Mouse (Mus musculus) gonadal fat pad, adult 2 months (tissue): Measurements from ENCODE around the gene Rbl1. TPM values are rescaled to one million over a fixed set of nuclear protein-coding genes. Genes with fewer than 3 reads are reported as not detected.

ENCODE experiments used
- DNase-seq: peaks from one replicate; pipeline ENCODE4 v3.0.0-alpha.2; 2012; ENCODE audit warnings: low read depth
- polyA plus RNA-seq: library from polyadenylated mRNA; depleted of rRNA; stranded (reverse); fragments of >200 nt; gene quantifications from 2 replicates; pipeline ENCODE4 v1.2.3, GENCODE M21; 2012

The Rbl1 gene
- polyA plus RNA-seq, 1 experiment, result 4.0 TPM

GRCm38 (mm10) chr2:157133769-157134478 is 70.4 kb downstream of the Rbl1 start:
- no peak for DNase-seq

- no peak for DNase-seq
Observed at GRCm38 (mm10) chr2:157132686-157133540, 71.4 kb downstream of the Rbl1 start.

GRCm38 (mm10) chr2:157132086-157132485 is 72.2 kb downstream of the Rbl1 start:
- DNase-seq, result no peak

GRCm38 (mm10) chr2:157130813-157131514 is 73.4 kb downstream of the Rbl1 start:
- no peak for DNase-seq

- no peak for DNase-seq
Observed at GRCm38 (mm10) chr2:157129601-157130164, 74.7 kb downstream of the Rbl1 start.

- DNase-seq, result no peak
Observed at GRCm38 (mm10) chr2:157129096-157129495, 75.2 kb downstream of the Rbl1 start.

- no peak for DNase-seq
Observed at GRCm38 (mm10) chr2:157128072-157128471, 76.3 kb downstream of the Rbl1 start.

GRCm38 (mm10) chr2:157127370-157127769 is 77.0 kb downstream of the Rbl1 start:
- no peak for DNase-seq

GRCm38 (mm10) chr2:157125246-157125645 is 79.1 kb downstream of the Rbl1 start:
- DNase-seq, result no peak

- DNase-seq, result no peak
Observed at GRCm38 (mm10) chr2:157121766-157122165, 82.6 kb downstream of the Rbl1 start.

- DNase-seq, result no peak
Observed at GRCm38 (mm10) chr2:157119075-157119474, 85.3 kb downstream of the Rbl1 start.

GRCm38 (mm10) chr2:157118556-157118955 is 85.8 kb downstream of the Rbl1 start:
- DNase-seq, result no peak

- DNase-seq, result no peak
Observed at GRCm38 (mm10) chr2:157116964-157117363, 87.4 kb downstream of the Rbl1 start.

- no peak for DNase-seq
Observed at GRCm38 (mm10) chr2:157108236-157108635, 96.1 kb downstream of the Rbl1 start.

GRCm38 (mm10) chr2:157104454-157104853 is 99.9 kb downstream of the Rbl1 start:
- DNase-seq, result no peak

- DNase-seq, result no peak
Observed at GRCm38 (mm10) chr2:157102256-157102655, 102.1 kb downstream of the Rbl1 start.

- DNase-seq, result no peak
Observed at GRCm38 (mm10) chr2:157101650-157102049, 102.7 kb downstream of the Rbl1 start.

GRCm38 (mm10) chr2:157100319-157100605 is 104.1 kb downstream of the Rbl1 start:
- DNase-seq, result no peak

GRCm38 (mm10) chr2:157099532-157100318 is 104.6 kb downstream of the Rbl1 start:
- no peak for DNase-seq
